ENCODE assay signal across 8 mouse cellular contexts in the genomic region with DNA sequence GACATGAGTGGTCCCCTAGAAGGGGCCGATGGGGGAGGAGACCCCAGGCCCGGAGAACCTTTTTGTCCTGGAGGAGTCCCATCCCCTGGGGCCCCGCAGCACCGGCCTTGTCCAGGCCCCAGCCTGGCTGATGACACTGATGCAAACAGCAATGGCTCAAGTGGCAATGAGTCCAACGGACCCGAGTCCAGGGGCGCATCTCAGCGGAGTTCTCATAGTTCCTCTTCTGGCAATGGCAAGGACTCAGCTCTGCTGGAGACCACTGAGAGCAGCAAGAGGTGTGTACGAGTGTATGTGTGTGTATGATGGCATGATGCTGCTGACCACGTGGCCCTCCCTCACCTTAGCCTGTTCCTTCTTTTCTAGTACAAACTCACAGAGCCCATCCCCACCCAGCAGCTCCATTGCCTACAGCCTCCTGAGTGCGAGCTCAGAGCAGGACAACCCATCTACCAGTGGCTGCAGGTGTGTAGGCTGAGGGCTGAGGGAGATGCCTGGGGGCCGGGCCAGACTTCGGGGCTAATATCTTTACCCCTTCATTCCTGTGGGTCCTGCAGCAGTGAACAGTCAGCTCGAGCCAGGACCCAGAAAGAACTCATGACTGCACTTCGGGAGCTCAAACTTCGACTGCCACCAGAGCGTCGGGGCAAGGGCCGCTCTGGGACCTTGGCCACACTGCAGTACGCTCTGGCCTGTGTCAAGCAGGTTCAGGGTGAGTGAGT. TPM values are rescaled to one million over a fixed set of nuclear protein-coding genes. Genes with fewer than 3 reads are reported as not detected.
A peak's percentile ranks its signal among the peaks of the same experiment; 100 is the strongest.
DNase-seq lines count a peak whose midpoint lies in the region; ATAC-seq and TF ChIP-seq lines count a peak whose summit lies in the region.

No protein-coding gene starts in this region.

- H3K9ac ChIP-seq in hindbrain, embryonic 11.5 days (ENCODE audit: low read depth, low read length) = no peak overlapping the region
- peak overlapping the region; percentile 54 for H3K9ac ChIP-seq in midbrain, embryonic 14.5 days (replicated peaks; ENCODE audit: low read length)

- no peak for ATAC-seq in hindbrain, embryonic 11.5 days (ENCODE audit: low FRiP score)
- ATAC-seq in midbrain, embryonic 14.5 days (ENCODE audit: low FRiP score, low TSS enrichment) = no peak

- no peaks in the 10 kb centered on the region for H3K9me3 ChIP-seq in hindbrain, embryonic 11.5 days (ENCODE audit: control insufficient read depth, low read length)
- no peaks in the 10 kb centered on the region for H3K9me3 ChIP-seq in midbrain, embryonic 14.5 days (ENCODE audit: control insufficient read depth, low read length)

- H3K27ac ChIP-seq in gastrocnemius, adult 2 months = peak overlapping the region; percentile 100
- H3K27ac ChIP-seq in testis, adult 2 months (ENCODE audit: control insufficient read depth, insufficient read depth, low read depth, low read length) = peak overlapping the region; percentile 20
- no peak overlapping the region for H3K27ac ChIP-seq in hindbrain, embryonic 11.5 days (ENCODE audit: low read depth, low read length)
- H3K27ac ChIP-seq in midbrain, embryonic 14.5 days (replicated peaks; ENCODE audit: low read depth, low read length) = no peak overlapping the region

- TF ChIP-seq CTCF in gastrocnemius, adult 2 months (IDR thresholded peaks at IDR 0.05) = no peak
- no peak for TF ChIP-seq CTCF in testis, adult 2 months (IDR thresholded peaks at IDR 0.05; ENCODE audit: control insufficient read depth, insufficient read depth, insufficient replicate concordance, low read depth, low read length)

- intact Hi-C loops in gastrocnemius, adult 2 months (cut with DNase I) = loop anchor here (10.0 kb wide), 1 partner anchor 814 kb away; the partner anchor contains the start of gene Gps2
- intact Hi-C loops in gastrocnemius, postnatal 36 days (cut with DNase I) = no loop called here

- WGBS in hindbrain, embryonic 11.5 days = 92% methylated on average over 20 of the region's 20 CpGs
- WGBS in midbrain, embryonic 14.5 days = 90% methylated on average over 20 of the region's 20 CpGs

- H3K27me3 ChIP-seq in testis, adult 2 months (ENCODE audit: control insufficient read depth, insufficient read depth, low read length) = no peaks in the 10 kb centered on the region
- no peaks in the 10 kb centered on the region for H3K27me3 ChIP-seq in hindbrain, embryonic 11.5 days (ENCODE audit: control insufficient read depth, insufficient read depth, low read length)
- no peaks in the 10 kb centered on the region for H3K27me3 ChIP-seq in midbrain, embryonic 14.5 days (ENCODE audit: control insufficient read depth, insufficient read depth, low read length)

- no peak overlapping the region for H3K4me2 ChIP-seq in hindbrain, embryonic 11.5 days (replicated peaks; ENCODE audit: low read depth, low read length)
- peak overlapping the region; percentile 85 for H3K4me2 ChIP-seq in midbrain, embryonic 14.5 days (ENCODE audit: low read length)

- peak; percentile 57 for DNase-seq in gastrocnemius, adult 2 months
- DNase-seq in gastrocnemius, postnatal 36 days = no peak
- no peak for DNase-seq in testis, postnatal 14 days (ENCODE audit: low spot score)
- no peak for DNase-seq in hindbrain, embryonic 11.5 days (ENCODE audit: low spot score)
- no peak for DNase-seq in midbrain, embryonic 14.5 days
- no peak for DNase-seq in urinary bladder, postnatal 25 days (ENCODE audit: low spot score)
- no peak for DNase-seq in lung, postnatal 10 days

- H3K4me1 ChIP-seq in testis, adult 2 months (ENCODE audit: control insufficient read depth, insufficient read depth, low read length) = peaks cover 27% of the 10 kb centered on the region
- peaks cover 32% of the 10 kb centered on the region for H3K4me1 ChIP-seq in hindbrain, embryonic 11.5 days (replicated peaks; ENCODE audit: control insufficient read depth, insufficient read depth, low read length)
- H3K4me1 ChIP-seq in midbrain, embryonic 14.5 days (ENCODE audit: control insufficient read depth, insufficient read depth, low read length) = peaks cover 37% of the 10 kb centered on the region

- H3K36me3 ChIP-seq in testis, adult 2 months (ENCODE audit: control insufficient read depth, insufficient read depth, low read length) = peaks cover 6% of the 10 kb centered on the region
- 0 out of 2 replicates have a peak, but pooled peaks cover 2% of the 10 kb centered on the region for H3K36me3 ChIP-seq in hindbrain, embryonic 11.5 days (ENCODE audit: control insufficient read depth, insufficient read depth, low read length)
- H3K36me3 ChIP-seq in midbrain, embryonic 14.5 days (ENCODE audit: control insufficient read depth, insufficient read depth, low read length) = peaks cover 51% of the 10 kb centered on the region

- no peak for TF ChIP-seq POLR2A in testis, adult 2 months (IDR thresholded peaks at IDR 0.05; ENCODE audit: control insufficient read depth, low read depth, low read length)

- H3K4me3 ChIP-seq in gastrocnemius, adult 2 months = peak overlapping the region; percentile 74
- H3K4me3 ChIP-seq in testis, adult 2 months (ENCODE audit: control insufficient read depth, low read depth, low read length) = peak overlapping the region; percentile 99
- H3K4me3 ChIP-seq in hindbrain, embryonic 11.5 days (ENCODE audit: low read depth, low read length) = 0 out of 2 replicates have a peak overlapping the region, but pooled peaks have one; percentile 50
- peak overlapping the region; percentile 52 for H3K4me3 ChIP-seq in midbrain, embryonic 14.5 days (replicated peaks; ENCODE audit: low read depth, low read length)

RNA-seq across cellular contexts. Expression of gene Per1, which starts 5.8 kb away (rescaled TPM):
- 10 to 100 TPM; 68.2 to 76.8 TPM for total RNA-seq in gastrocnemius, adult 2 months (2021)
- total RNA-seq in gastrocnemius, postnatal 36 days (2021) = 10 to 100 TPM; 60.9 to 89.0 TPM
- polyA plus RNA-seq in testis, adult 2 months (2012; rRNA removed) = 103 and 106 TPM in 2 replicates
- 5.6 and 7.4 TPM in 2 replicates for polyA plus RNA-seq in hindbrain, embryonic 11.5 days (2014; fragmentation: Nextera tagmentation; extraction: Ambion mirVana)
- polyA plus RNA-seq in midbrain, embryonic 14.5 days (2014; fragmentation: Nextera tagmentation; extraction: Ambion mirVana) = 9.3 and 13.1 TPM in 2 replicates

RNA-seq across cellular contexts. Expression of gene Vamp2, which starts 12.5 kb away (rescaled TPM):
- total RNA-seq in gastrocnemius, adult 2 months (2021) = 10 to 100 TPM; 38.0 to 42.7 TPM
- 10 to 100 TPM; 26.7 to 38.1 TPM for total RNA-seq in gastrocnemius, postnatal 36 days (2021)
- 36.3 and 43.1 TPM in 2 replicates for polyA plus RNA-seq in testis, adult 2 months (2012; rRNA removed)
- polyA plus RNA-seq in hindbrain, embryonic 11.5 days (2014; fragmentation: Nextera tagmentation; extraction: Ambion mirVana) = 85.1 and 98.1 TPM in 2 replicates
- 258 and 260 TPM in 2 replicates for polyA plus RNA-seq in midbrain, embryonic 14.5 days (2014; fragmentation: Nextera tagmentation; extraction: Ambion mirVana)

RNA-seq across cellular contexts. Expression of gene Hes7, which starts 19.4 kb away (rescaled TPM):
- not detected for total RNA-seq in gastrocnemius, adult 2 months (2021)
- not detected for total RNA-seq in gastrocnemius, postnatal 36 days (2021)
- polyA plus RNA-seq in testis, adult 2 months (2012; rRNA removed) = 0.17 TPM in 2 replicates
- 0.19 and 0.29 TPM in 2 replicates for polyA plus RNA-seq in hindbrain, embryonic 11.5 days (2014; fragmentation: Nextera tagmentation; extraction: Ambion mirVana)
- polyA plus RNA-seq in midbrain, embryonic 14.5 days (2014; fragmentation: Nextera tagmentation; extraction: Ambion mirVana) = 0.26 and 0.78 TPM in 2 replicates

RNA-seq across cellular contexts. Expression of gene 9130213A22Rik, which starts 21.6 kb away (rescaled TPM):
- under 1 TPM in 1 of 2 experiments, not detected in 1; 0.20 TPM for total RNA-seq in gastrocnemius, adult 2 months (2021)
- total RNA-seq in gastrocnemius, postnatal 36 days (2021) = not detected
- 0.24 and 0.28 TPM in 2 replicates for polyA plus RNA-seq in testis, adult 2 months (2012; rRNA removed)
- 0.21 TPM in 1 of 2 replicates, not detected in the other for polyA plus RNA-seq in hindbrain, embryonic 11.5 days (2014; fragmentation: Nextera tagmentation; extraction: Ambion mirVana)
- 0.22 and 0.23 TPM in 2 replicates for polyA plus RNA-seq in midbrain, embryonic 14.5 days (2014; fragmentation: Nextera tagmentation; extraction: Ambion mirVana)

RNA-seq across cellular contexts. Expression of gene Aloxe3, which starts 24.9 kb away (rescaled TPM):
- not detected for total RNA-seq in gastrocnemius, adult 2 months (2021)
- not detected for total RNA-seq in gastrocnemius, postnatal 36 days (2021)
- polyA plus RNA-seq in testis, adult 2 months (2012; rRNA removed) = 6.1 and 7.0 TPM in 2 replicates
- 0.06 and 0.40 TPM in 2 replicates for polyA plus RNA-seq in hindbrain, embryonic 11.5 days (2014; fragmentation: Nextera tagmentation; extraction: Ambion mirVana)
- 2.8 and 3.2 TPM in 2 replicates for polyA plus RNA-seq in midbrain, embryonic 14.5 days (2014; fragmentation: Nextera tagmentation; extraction: Ambion mirVana)

Comparison
In these comparisons a context has a peak if more than half of its experiments do, and no peak if none do; other contexts are left out.
1. H3K27ac ChIP-seq: peak in gastrocnemius, adult 2 months (single experiment) and testis, adult 2 months (single experiment); none in hindbrain, embryonic 11.5 days (single experiment) and midbrain, embryonic 14.5 days (single experiment).
2. Peak in every context shown above with its lines, with median percentiles within 50 percentile points of each other: H3K4me3 ChIP-seq.